Mouse (Mus musculus): ENCODE measurements around the gene Drosha. TPM values are rescaled to one million over a fixed set of nuclear protein-coding genes. Genes with fewer than 3 reads are reported as not detected.

Gene Drosha
- total RNA-seq, 1 experiment from 2014 or later: 9.9 TPM

GRCm38 (mm10) chr15:12824965-12825364, 350 bp downstream of the Drosha start:
- no peak for ATAC-seq (replicated peaks; ENCODE audit: insufficient number of reproducible peaks, low FRiP score, low TSS enrichment, poor library complexity, severe bottlenecking)

- ATAC-seq (replicated peaks; ENCODE audit: insufficient number of reproducible peaks, low FRiP score, low TSS enrichment, poor library complexity, severe bottlenecking): no peak
These were observed 793 bp downstream of the Drosha start for GRCm38 (mm10) chr15:12825408-12825807.

- no peak for ATAC-seq (replicated peaks; ENCODE audit: insufficient number of reproducible peaks, low FRiP score, low TSS enrichment, poor library complexity, severe bottlenecking)
These were observed 5.3 kb downstream of the Drosha start for GRCm38 (mm10) chr15:12829878-12830277.

- ATAC-seq (replicated peaks; ENCODE audit: insufficient number of reproducible peaks, low FRiP score, low TSS enrichment, poor library complexity, severe bottlenecking): no peak
These were observed 8.0 kb downstream of the Drosha start for GRCm38 (mm10) chr15:12832599-12832998.

- ATAC-seq (replicated peaks; ENCODE audit: insufficient number of reproducible peaks, low FRiP score, low TSS enrichment, poor library complexity, severe bottlenecking): no peak
These were observed 8.8 kb downstream of the Drosha start for GRCm38 (mm10) chr15:12833385-12833784.

- no peak for ATAC-seq (replicated peaks; ENCODE audit: insufficient number of reproducible peaks, low FRiP score, low TSS enrichment, poor library complexity, severe bottlenecking)
These were observed 9.6 kb downstream of the Drosha start for GRCm38 (mm10) chr15:12834231-12834630.

GRCm38 (mm10) chr15:12840737-12841136, 16.1 kb downstream of the Drosha start:
- no peak for ATAC-seq (replicated peaks; ENCODE audit: insufficient number of reproducible peaks, low FRiP score, low TSS enrichment, poor library complexity, severe bottlenecking)

- ATAC-seq (replicated peaks; ENCODE audit: insufficient number of reproducible peaks, low FRiP score, low TSS enrichment, poor library complexity, severe bottlenecking): no peak
These were observed 18.2 kb downstream of the Drosha start for GRCm38 (mm10) chr15:12842833-12843232.

GRCm38 (mm10) chr15:12848196-12848975, 23.8 kb downstream of the Drosha start:
- ATAC-seq (replicated peaks; ENCODE audit: insufficient number of reproducible peaks, low FRiP score, low TSS enrichment, poor library complexity, severe bottlenecking): no peak

- ATAC-seq (replicated peaks; ENCODE audit: insufficient number of reproducible peaks, low FRiP score, low TSS enrichment, poor library complexity, severe bottlenecking): no peak
These were observed 24.8 kb downstream of the Drosha start for GRCm38 (mm10) chr15:12849373-12849772.

GRCm38 (mm10) chr15:12853471-12853870, 28.9 kb downstream of the Drosha start:
- no peak for ATAC-seq (replicated peaks; ENCODE audit: insufficient number of reproducible peaks, low FRiP score, low TSS enrichment, poor library complexity, severe bottlenecking)

- no peak for ATAC-seq (replicated peaks; ENCODE audit: insufficient number of reproducible peaks, low FRiP score, low TSS enrichment, poor library complexity, severe bottlenecking)
These were observed 32.2 kb downstream of the Drosha start for GRCm38 (mm10) chr15:12856780-12857179.

GRCm38 (mm10) chr15:12857840-12858516, 33.4 kb downstream of the Drosha start:
- no peak for ATAC-seq (replicated peaks; ENCODE audit: insufficient number of reproducible peaks, low FRiP score, low TSS enrichment, poor library complexity, severe bottlenecking)

- ATAC-seq (replicated peaks; ENCODE audit: insufficient number of reproducible peaks, low FRiP score, low TSS enrichment, poor library complexity, severe bottlenecking): no peak
These were observed 34.0 kb downstream of the Drosha start for GRCm38 (mm10) chr15:12858645-12859044.

- no peak for ATAC-seq (replicated peaks; ENCODE audit: insufficient number of reproducible peaks, low FRiP score, low TSS enrichment, poor library complexity, severe bottlenecking)
These were observed 37.4 kb downstream of the Drosha start for GRCm38 (mm10) chr15:12862061-12862460.

GRCm38 (mm10) chr15:12863669-12864068, 39.1 kb downstream of the Drosha start:
- no peak for ATAC-seq (replicated peaks; ENCODE audit: insufficient number of reproducible peaks, low FRiP score, low TSS enrichment, poor library complexity, severe bottlenecking)

- ATAC-seq (replicated peaks; ENCODE audit: insufficient number of reproducible peaks, low FRiP score, low TSS enrichment, poor library complexity, severe bottlenecking): no peak
These were observed 41.1 kb downstream of the Drosha start for GRCm38 (mm10) chr15:12865595-12866314.

- ATAC-seq (replicated peaks; ENCODE audit: insufficient number of reproducible peaks, low FRiP score, low TSS enrichment, poor library complexity, severe bottlenecking): no peak
These were observed 42.7 kb downstream of the Drosha start for GRCm38 (mm10) chr15:12867269-12867668.

GRCm38 (mm10) chr15:12875442-12876176, 51.0 kb downstream of the Drosha start:
- ATAC-seq (replicated peaks; ENCODE audit: insufficient number of reproducible peaks, low FRiP score, low TSS enrichment, poor library complexity, severe bottlenecking): no peak
